Mouse (Mus musculus) heart, embryonic 13.5 days (tissue): ENCODE results near the gene Stk26. TPM values are rescaled to one million over a fixed set of nuclear protein-coding genes. Genes with fewer than 3 reads are reported as not detected.

Experiments
- ATAC-seq: fragments of 200-750 bp; cut with Nextera tagmentation; 2 replicates; pipeline ENCODE4 v1.8.0; 2017; ENCODE audit warnings: moderate TSS enrichment; ENCODE audit not compliant: insufficient number of reproducible peaks, low FRiP score, low TSS enrichment; ENCODE audit errors: extremely low read depth
- H3K27ac ChIP-seq: fragments of 300-500 bp; sonication (generic); replicated peaks from 2 replicates; pipeline ENCODE4 v1.5.1; 2015; ENCODE audit warnings: moderate library complexity, mild to moderate bottlenecking, inconsistent platforms
- H3K27me3 ChIP-seq: fragments of 300-500 bp; sonication (generic); replicated peaks from 2 replicates; pipeline ENCODE4 v1.6.1; 2015; ENCODE audit warnings: mild to moderate bottlenecking, inconsistent platforms
- H3K36me3 ChIP-seq: fragments of 300-500 bp; sonication (generic); 2 replicates; pipeline ENCODE4 v1.6.1; 2015; ENCODE audit warnings: mild to moderate bottlenecking, inconsistent platforms
- H3K4me1 ChIP-seq: fragments of 300-500 bp; sonication (generic); 2 replicates; pipeline ENCODE4 v1.6.1; 2015; ENCODE audit warnings: inconsistent platforms
- H3K4me2 ChIP-seq: fragments of 300-500 bp; sonication (generic); 2 replicates; pipeline ENCODE4 v1.6.1; 2015; ENCODE audit warnings: inconsistent platforms, mild to moderate bottlenecking, moderate library complexity
- H3K4me3 ChIP-seq: fragments of 300-500 bp; sonication (generic); 2 replicates; pipeline ENCODE4 v1.5.1; 2015; ENCODE audit warnings: moderate library complexity, mild to moderate bottlenecking, inconsistent platforms
- H3K9ac ChIP-seq: fragments of 300-500 bp; sonication (generic); 2 replicates; pipeline ENCODE4 v1.6.1; 2015; ENCODE audit warnings: inconsistent platforms, mild to moderate bottlenecking, moderate library complexity
- H3K9me3 ChIP-seq: fragments of 300-500 bp; sonication (generic); 2 replicates; pipeline ENCODE4 v1.6.1; 2016; ENCODE audit warnings: inconsistent platforms
- WGBS: fragments of 180-500 bp; shearing (Covaris S2); methylation state at CpG from one replicate; pipeline ENCODE4 v1.1.7; 2015; ENCODE audit warnings: mixed read lengths; 5-methylcytosine and 5-hydroxymethylcytosine counted together
- polyA plus RNA-seq: library from polyadenylated mRNA; unstranded; fragments of >200 nt; fragmentation: Nextera tagmentation; extraction: Ambion mirVana; gene quantifications from 2 replicates; pipeline ENCODE4 v1.2.1, GENCODE M21; 2015

Stk26 gene
- polyA plus RNA-seq = 6.5 and 6.9 TPM in 2 replicates

DNA sequence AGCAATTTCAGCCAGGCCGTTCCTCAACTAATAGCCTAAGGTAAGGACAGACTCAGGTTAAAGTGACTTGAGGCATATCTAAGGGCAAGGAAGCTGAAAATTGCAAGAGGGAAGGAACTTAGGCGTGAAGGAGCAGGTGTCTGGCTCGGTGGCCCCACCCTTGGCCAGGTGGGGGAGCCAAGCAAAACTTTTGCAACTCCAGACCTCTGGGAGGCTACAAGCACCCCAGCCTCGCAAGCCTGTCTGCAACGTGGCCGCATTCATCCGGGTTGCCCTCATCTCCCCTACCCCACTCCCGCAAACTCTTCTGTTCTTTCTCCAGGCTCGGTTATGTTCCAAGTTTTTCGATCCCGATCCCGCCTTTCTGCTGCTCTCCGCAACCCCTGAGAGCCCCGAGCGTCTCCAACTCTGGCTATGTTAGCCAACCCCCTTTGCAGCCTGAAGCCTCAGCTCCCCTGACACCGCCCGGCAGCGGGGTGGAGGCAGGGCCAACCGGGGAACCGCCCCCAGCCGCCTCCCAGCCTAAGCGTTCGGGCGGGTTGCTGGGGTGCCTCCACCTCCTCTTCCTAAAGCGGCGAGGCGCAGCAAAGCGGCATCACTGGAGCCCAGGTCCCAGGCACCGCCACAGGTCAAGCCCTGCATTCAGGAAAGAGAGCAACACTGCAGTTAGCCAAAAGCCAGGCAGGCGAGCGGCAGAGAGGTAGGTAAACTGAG is at the start of gene Stk26:
TSS of gene Stk26 (plus strand) at position 201 of the 714 bp plus-strand sequence.
- Histone ChIP-seq H3K27me3 (peaks cover 10% of the 10 kb centered on the region; the same call in 1 of the 2 replicates), H3K36me3 (no peaks in the 10 kb centered on the region), H3K4me2 (peak within 1 kb of the TSS; percentile 75), H3K4me3 (peak within 1 kb of the TSS; percentile 62), H3K9me3 (no peaks in the 10 kb centered on the region), H3K9ac (peak within 1 kb of the TSS; percentile 77), H3K27ac (peak within 1 kb of the TSS; percentile 8; the same call in 1 of the 2 replicates), H3K4me1 (no peaks in the 10 kb centered on the region)
- WGBS = 12% methylated on average over 31 of the region's 31 CpGs
- ATAC-seq = no peak

DNA sequence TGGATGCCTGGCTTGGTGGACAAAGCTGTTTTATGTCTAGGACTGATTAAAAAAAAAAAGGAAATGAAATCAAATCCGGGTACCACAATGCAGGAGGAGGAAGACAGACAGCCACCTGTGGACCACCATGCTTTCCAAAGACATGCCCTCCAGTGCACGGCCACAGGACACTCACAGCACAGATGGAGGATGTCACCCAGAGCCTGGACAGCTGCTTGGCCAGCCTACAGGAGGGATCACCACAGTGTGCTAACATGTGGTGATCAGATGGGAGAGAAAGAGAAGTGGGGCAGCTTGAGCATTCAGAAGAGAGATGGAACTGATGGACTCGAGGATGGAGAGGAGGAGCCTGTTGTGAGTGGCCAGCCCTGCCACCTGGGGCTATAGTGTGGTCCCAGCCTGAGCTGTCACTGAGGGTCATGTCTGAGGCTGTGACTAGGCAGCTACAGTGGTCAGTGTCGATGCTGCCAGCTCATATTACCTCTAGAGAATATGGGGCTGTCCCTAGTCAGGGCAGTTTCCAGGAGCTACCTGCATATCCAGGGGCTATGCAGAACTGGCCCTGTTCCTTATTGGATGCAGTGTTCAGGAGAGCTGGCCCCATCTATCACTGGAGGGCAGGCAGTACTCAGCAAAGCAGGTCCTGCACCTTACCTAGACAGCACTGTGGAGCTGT is 47.7 kb upstream of the Stk26 start:
- no peak for ATAC-seq
- H3K9me3 ChIP-seq = no peaks in the 10 kb centered on the region

DNA sequence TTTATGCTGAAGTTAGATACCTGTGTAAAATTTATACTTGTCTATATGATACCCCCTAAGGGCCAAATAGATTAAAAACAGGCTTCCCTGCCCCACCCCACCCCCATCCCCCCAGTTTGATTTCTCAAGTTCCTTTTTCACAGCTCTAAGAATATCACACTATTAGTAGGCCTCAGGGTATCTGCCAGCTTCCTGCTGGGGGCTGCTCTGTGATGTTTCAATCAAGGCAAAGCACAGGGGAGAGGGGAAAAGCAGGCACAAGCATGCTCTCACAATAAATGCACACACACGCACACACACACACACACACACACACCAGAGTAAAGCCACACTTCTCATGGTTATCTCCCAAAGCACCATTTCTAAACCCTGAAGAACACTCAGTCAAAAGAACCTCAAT is 43.0 kb upstream of the Stk26 start:
- H3K4me3 ChIP-seq = no peak overlapping the region
- H3K27me3 ChIP-seq = 0 out of 2 replicates have a peak, but pooled peaks cover 4% of the 10 kb centered on the region
- no peak for ATAC-seq
- H3K27ac ChIP-seq = no peak overlapping the region
- no peaks in the 10 kb centered on the region for H3K36me3 ChIP-seq
- no peaks in the 10 kb centered on the region for H3K9me3 ChIP-seq
- H3K9ac ChIP-seq = no peak overlapping the region
- H3K4me2 ChIP-seq = no peak overlapping the region
- WGBS = 60% methylated on average over 1 of the region's 1 CpGs
- H3K4me1 ChIP-seq = peaks cover 7% of the 10 kb centered on the region; the same call in 1 of the 2 replicates

More for the DNA sequence above, 47.7 kb upstream of the Stk26 start:
- no peaks in the 10 kb centered on the region for H3K36me3 ChIP-seq
- no peak overlapping the region for H3K4me3 ChIP-seq
- no peak overlapping the region for H3K9ac ChIP-seq
- no peaks in the 10 kb centered on the region for H3K27me3 ChIP-seq
- 43% methylated on average over 4 of the region's 4 CpGs for WGBS
- H3K27ac ChIP-seq = no peak overlapping the region
- no peak overlapping the region for H3K4me2 ChIP-seq
- peaks cover 7% of the 10 kb centered on the region; the same call in 1 of the 2 replicates for H3K4me1 ChIP-seq

GRCm38 (mm10) chrX:50798571-50798970 is 42.3 kb upstream of the Stk26 start:
- H3K4me2 ChIP-seq = no peak overlapping the region
- WGBS = 72% methylated on average over 10 of the region's 10 CpGs
- no peak for ATAC-seq

GRCm38 (mm10) chrX:50799656-50800188 is 41.1 kb upstream of the Stk26 start:
- Histone ChIP-seq H3K36me3 (no peaks in the 10 kb centered on the region), H3K9me3 (no peaks in the 10 kb centered on the region), H3K4me2 (no peak overlapping the region), H3K4me3 (no peak overlapping the region), H3K27ac (no peak overlapping the region), H3K27me3 (0 out of 2 replicates have a peak, but pooled peaks cover 4% of the 10 kb centered on the region), H3K9ac (no peak overlapping the region), H3K4me1 (peaks cover 7% of the 10 kb centered on the region; the same call in 1 of the 2 replicates)
- ATAC-seq = no peak
- 57% methylated on average over 8 of the region's 8 CpGs for WGBS

More at GRCm38 (mm10) chrX:50798571-50798970, 42.3 kb upstream of the Stk26 start:
- no peaks in the 10 kb centered on the region for H3K36me3 ChIP-seq
- no peaks in the 10 kb centered on the region for H3K9me3 ChIP-seq
- H3K4me1 ChIP-seq = peaks cover 7% of the 10 kb centered on the region; the same call in 1 of the 2 replicates
- H3K9ac ChIP-seq = no peak overlapping the region
- H3K4me3 ChIP-seq = no peak overlapping the region
- H3K27me3 ChIP-seq = 0 out of 2 replicates have a peak, but pooled peaks cover 4% of the 10 kb centered on the region
- no peak overlapping the region for H3K27ac ChIP-seq

GRCm38 (mm10) chrX:50805654-50806053 is 35.2 kb upstream of the Stk26 start:
- Histone ChIP-seq H3K4me3 (no peak overlapping the region), H3K27me3 (no peaks in the 10 kb centered on the region; the same call in 1 of the 2 replicates), H3K4me2 (no peak overlapping the region), H3K9me3 (no peaks in the 10 kb centered on the region), H3K27ac (no peak overlapping the region), H3K9ac (no peak overlapping the region), H3K36me3 (no peaks in the 10 kb centered on the region), H3K4me1 (no peaks in the 10 kb centered on the region)
- 35% methylated on average over 4 of the region's 4 CpGs for WGBS
- ATAC-seq = no peak

- ATAC-seq = no peak
- Histone ChIP-seq H3K4me1 (0 out of 2 replicates have a peak, but pooled peaks cover 2% of the 10 kb centered on the region), H3K9ac (no peak overlapping the region), H3K4me2 (no peak overlapping the region), H3K27ac (no peak overlapping the region), H3K27me3 (peaks cover 4% of the 10 kb centered on the region; the same call in 1 of the 2 replicates), H3K4me3 (no peak overlapping the region), H3K9me3 (no peaks in the 10 kb centered on the region), H3K36me3 (no peaks in the 10 kb centered on the region)
- WGBS = 31% methylated on average over 6 of the region's 6 CpGs
Measured at GRCm38 (mm10) chrX:50823856-50824255, 17.0 kb upstream of the Stk26 start.

DNA sequence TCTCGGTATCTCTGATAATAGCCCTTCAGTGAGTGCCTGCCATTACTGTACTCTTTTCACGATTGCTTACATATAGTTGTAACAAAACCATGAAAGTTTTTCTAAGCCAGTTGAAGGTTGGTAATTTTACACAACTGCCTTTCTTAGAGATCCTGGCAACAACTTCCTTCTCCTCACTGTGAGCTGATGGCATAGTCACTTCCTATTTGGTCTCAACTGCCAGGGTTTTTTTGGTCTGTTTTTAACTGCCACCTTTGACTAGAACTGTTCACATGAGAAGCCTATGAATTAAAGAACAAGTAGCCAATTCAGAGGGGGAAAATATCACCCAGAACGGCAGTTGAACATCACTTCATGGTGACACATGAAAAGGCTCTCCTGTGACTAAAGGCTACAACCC is 5.3 kb upstream of the Stk26 start:
- WGBS = 67% methylated on average over 3 of the region's 3 CpGs

GRCm38 (mm10) chrX:50836029-50836691 is 4.7 kb upstream of the Stk26 start:
- WGBS = 48% methylated on average over 10 of the region's 10 CpGs
- no peak for ATAC-seq
- H3K9ac ChIP-seq = no peak overlapping the region
- no peak overlapping the region for H3K4me3 ChIP-seq
- H3K4me1 ChIP-seq = no peaks in the 10 kb centered on the region
- H3K27ac ChIP-seq = no peak overlapping the region
- no peaks in the 10 kb centered on the region for H3K9me3 ChIP-seq
- H3K4me2 ChIP-seq = no peak overlapping the region
- H3K36me3 ChIP-seq = no peaks in the 10 kb centered on the region
- H3K27me3 ChIP-seq = peaks cover 19% of the 10 kb centered on the region

More for the DNA sequence above, 5.3 kb upstream of the Stk26 start:
- no peak overlapping the region for H3K4me2 ChIP-seq
- H3K27ac ChIP-seq = no peak overlapping the region
- peaks cover 19% of the 10 kb centered on the region for H3K27me3 ChIP-seq
- no peaks in the 10 kb centered on the region for H3K9me3 ChIP-seq
- ATAC-seq = no peak
- H3K36me3 ChIP-seq = no peaks in the 10 kb centered on the region
- no peak overlapping the region for H3K4me3 ChIP-seq
- no peak overlapping the region for H3K9ac ChIP-seq
- H3K4me1 ChIP-seq = no peaks in the 10 kb centered on the region

DNA sequence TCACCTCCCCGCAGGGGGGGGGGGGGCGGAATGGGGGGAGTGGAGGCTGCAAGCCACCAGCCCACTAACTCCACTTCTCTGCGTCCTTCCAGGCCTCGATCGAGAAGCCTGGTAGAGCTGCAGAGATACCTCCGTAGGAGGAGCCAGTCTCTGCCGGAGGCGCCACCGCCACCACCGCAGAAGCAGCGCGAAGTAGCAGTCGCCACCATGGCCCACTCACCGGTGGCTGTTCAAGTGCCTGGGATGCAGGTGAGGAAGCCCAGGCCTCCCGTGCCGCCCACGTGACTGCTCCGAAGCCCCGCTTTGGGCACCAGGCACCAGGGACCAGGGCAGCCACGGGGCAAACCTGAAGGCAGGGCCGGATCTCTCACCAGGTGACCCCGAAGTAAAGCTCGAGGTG is 740 bp downstream of the Stk26 start:
- ATAC-seq = no peak
- Histone ChIP-seq H3K27ac (peak overlapping the region; percentile 8; the same call in 1 of the 2 replicates), H3K4me2 (peak overlapping the region; percentile 75), H3K9ac (peak overlapping the region; percentile 77), H3K4me1 (no peaks in the 10 kb centered on the region), H3K4me3 (peak overlapping the region; percentile 62), H3K9me3 (no peaks in the 10 kb centered on the region), H3K27me3 (0 out of 2 replicates have a peak, but pooled peaks cover 9% of the 10 kb centered on the region), H3K36me3 (no peaks in the 10 kb centered on the region)
- WGBS = 27% methylated on average over 22 of the region's 23 CpGs

- H3K27me3 ChIP-seq = 0 out of 2 replicates have a peak, but pooled peaks cover 9% of the 10 kb centered on the region
- peak overlapping the region; percentile 77 for H3K9ac ChIP-seq
- H3K9me3 ChIP-seq = no peaks in the 10 kb centered on the region
- H3K36me3 ChIP-seq = no peaks in the 10 kb centered on the region
- H3K27ac ChIP-seq = no peak overlapping the region
- H3K4me3 ChIP-seq = peak overlapping the region; percentile 62
- no peak for ATAC-seq
- peak overlapping the region; percentile 75 for H3K4me2 ChIP-seq
- H3K4me1 ChIP-seq = no peaks in the 10 kb centered on the region
- WGBS = 36% methylated on average over 8 of the region's 9 CpGs
Measured at GRCm38 (mm10) chrX:50842046-50842445, 1.2 kb downstream of the Stk26 start.
